Mouse (Mus musculus) lung, embryonic 14.5 days (tissue): ENCODE results near the gene Acadsb. TPM values are rescaled to one million over a fixed set of nuclear protein-coding genes. Genes with fewer than 3 reads are reported as not detected.

ENCODE experiments used
- ATAC-seq: fragments of 200-750 bp; cut with Nextera tagmentation; 2 replicates; pipeline ENCODE4 v1.8.0; 2017; ENCODE audit warnings: mild to moderate bottlenecking, moderate TSS enrichment, moderate library complexity; ENCODE audit not compliant: insufficient read depth
- DNase-seq: peaks from one replicate; pipeline ENCODE4 v3.0.0-alpha.2; 2015
- H3K27ac ChIP-seq: fragments of 300-500 bp; sonication (generic); 2 replicates; pipeline ENCODE4 v1.5.1; 2014; ENCODE audit warnings: low read depth, mild to moderate bottlenecking, moderate library complexity
- H3K27me3 ChIP-seq: fragments of 300-500 bp; sonication (generic); 2 replicates; pipeline ENCODE4 v1.6.1; 2014; ENCODE audit warnings: low read length, control low read depth; ENCODE audit not compliant: insufficient read depth
- H3K36me3 ChIP-seq: fragments of 300-500 bp; sonication (generic); 2 replicates; pipeline ENCODE4 v1.6.1; 2014; ENCODE audit warnings: control low read depth; ENCODE audit not compliant: insufficient read depth
- H3K4me1 ChIP-seq: fragments of 300-500 bp; sonication (generic); 2 replicates; pipeline ENCODE4 v1.6.1; 2014; ENCODE audit warnings: antibody characterized with exemption, control low read depth; ENCODE audit not compliant: insufficient read depth
- H3K4me2 ChIP-seq: fragments of 300-500 bp; sonication (generic); 2 replicates; pipeline ENCODE4 v1.6.1; 2014; ENCODE audit warnings: mild to moderate bottlenecking
- H3K4me3 ChIP-seq: fragments of 300-500 bp; sonication (generic); 2 replicates; pipeline ENCODE4 v1.5.1; 2014; ENCODE audit warnings: low read depth, low read length
- H3K9ac ChIP-seq: fragments of 300-500 bp; sonication (generic); 2 replicates; pipeline ENCODE4 v1.6.1; 2014
- H3K9me3 ChIP-seq: fragments of 300-500 bp; sonication (generic); 2 replicates; pipeline ENCODE4 v1.6.1; 2016; ENCODE audit warnings: low read depth, low read length, control low read depth
- CTCF ChIP-seq: IDR thresholded peaks from 2 replicates; pipeline ENCODE4 v1.5.1; 2016; ENCODE audit warnings: antibody characterized with exemption, low read depth
- WGBS: fragments of 180-500 bp; shearing (Covaris S2); extraction: QIAGEN DNeasy Blood & Tissue Kit; methylation state at CpG from one replicate; pipeline ENCODE4 v1.1.7; 2014; 5-methylcytosine and 5-hydroxymethylcytosine counted together
- polyA plus RNA-seq: library from polyadenylated mRNA; unstranded; fragments of >200 nt; fragmentation: Nextera tagmentation; extraction: Ambion mirVana; gene quantifications from 2 replicates; pipeline ENCODE4 v1.2.1, GENCODE M21; 2014

Acadsb gene
- polyA plus RNA-seq = 181 TPM in 2 replicates

- DNase-seq (peak; percentile 99), ATAC-seq (peak; percentile 97)
- Histone ChIP-seq H3K27me3 (no peaks in the 10 kb centered on the region), H3K36me3 (no peaks in the 10 kb centered on the region), H3K4me1 (no peaks in the 10 kb centered on the region), H3K27ac (peak within 1 kb of the TSS; percentile 92), H3K4me3 (peak within 1 kb of the TSS; percentile 92), H3K9ac (peak within 1 kb of the TSS; percentile 91), H3K4me2 (peak within 1 kb of the TSS; percentile 90), H3K9me3 (no peaks in the 10 kb centered on the region)
- under 1% methylated on average over 42 of the region's 42 CpGs for WGBS
- TF ChIP-seq CTCF = no peak
Observed at GRCm38 (mm10) chr7:131410416-131411058, at the start of gene Acadsb, which contains the start of gene Ikzf5. TSS of gene Acadsb (plus strand) at chr7:131410601. TSS of gene Ikzf5 (minus strand) at chr7:131410521.

DNA sequence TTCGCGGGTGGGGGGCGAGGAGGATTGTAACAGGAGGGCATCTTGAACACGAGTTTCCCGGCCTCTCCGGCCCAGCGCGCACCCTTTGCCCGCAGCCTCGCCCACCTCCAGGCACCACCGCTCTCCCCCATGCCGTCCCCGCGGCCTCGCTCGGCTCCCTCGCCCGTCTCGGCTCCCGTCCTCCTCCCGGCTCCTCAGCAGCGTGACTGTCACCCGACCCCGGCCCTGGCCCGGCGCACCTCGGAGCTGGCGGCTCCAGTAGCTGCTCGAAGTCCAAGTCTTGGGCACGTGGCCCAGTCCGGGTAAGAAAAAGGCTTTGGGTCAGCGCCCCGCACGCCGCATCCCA, 48.2 kb upstream of the Acadsb start:
- Histone ChIP-seq H3K27ac (peak overlapping the region; percentile 89), H3K4me1 (peaks cover 11% of the 10 kb centered on the region; the same call in 1 of the 2 replicates), H3K36me3 (peaks cover 28% of the 10 kb centered on the region), H3K27me3 (no peaks in the 10 kb centered on the region), H3K9me3 (no peaks in the 10 kb centered on the region), H3K9ac (peak overlapping the region; percentile 88), H3K4me3 (peak overlapping the region; percentile 92), H3K4me2 (peak overlapping the region; percentile 92)
- ATAC-seq = peak; percentile 82
- WGBS = 0% methylated on average over 35 of the region's 35 CpGs
- no peak for DNase-seq
- no peak for TF ChIP-seq CTCF

DNA sequence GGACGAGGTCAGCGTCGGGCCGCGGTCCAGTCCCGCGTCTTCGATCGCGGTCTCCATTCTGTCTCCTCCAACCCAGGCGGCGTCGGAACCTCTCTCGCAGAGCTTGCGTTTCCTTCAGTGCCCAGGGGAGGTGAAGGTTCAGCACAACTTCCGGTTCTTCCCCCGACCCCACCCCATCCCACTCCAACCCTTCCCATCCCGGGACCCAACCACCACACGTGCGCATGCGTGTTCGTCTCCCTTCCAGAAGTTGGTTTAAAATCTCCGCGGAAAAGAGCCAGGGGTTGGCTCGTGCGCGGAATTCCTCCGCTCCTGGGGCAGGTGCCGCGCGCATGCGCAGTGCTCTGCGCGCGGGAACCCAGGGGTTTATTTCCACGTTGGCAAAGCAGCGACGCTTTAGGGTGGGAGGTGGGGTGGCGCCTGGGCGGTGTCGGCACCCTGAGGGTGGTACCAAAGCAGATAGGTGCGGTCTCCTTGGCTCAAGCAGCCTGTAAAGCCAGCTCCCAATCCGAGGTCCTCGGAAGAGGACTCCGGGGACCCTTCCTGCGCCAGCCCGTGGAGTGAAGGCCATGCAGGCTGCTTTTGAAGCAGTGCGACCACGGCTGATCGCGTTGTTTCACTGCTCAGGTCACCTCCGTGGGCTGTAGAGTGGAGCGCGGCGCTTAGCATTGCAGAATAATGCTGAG, 47.6 kb upstream of the Acadsb start, which contains the start of gene 2310057M21Rik:
Gene 2310057M21Rik (minus strand): TSS at position 145 of the 686 bp plus-strand sequence.
- under 1% methylated on average over 55 of the region's 55 CpGs for WGBS
- no peak for TF ChIP-seq CTCF

DNA sequence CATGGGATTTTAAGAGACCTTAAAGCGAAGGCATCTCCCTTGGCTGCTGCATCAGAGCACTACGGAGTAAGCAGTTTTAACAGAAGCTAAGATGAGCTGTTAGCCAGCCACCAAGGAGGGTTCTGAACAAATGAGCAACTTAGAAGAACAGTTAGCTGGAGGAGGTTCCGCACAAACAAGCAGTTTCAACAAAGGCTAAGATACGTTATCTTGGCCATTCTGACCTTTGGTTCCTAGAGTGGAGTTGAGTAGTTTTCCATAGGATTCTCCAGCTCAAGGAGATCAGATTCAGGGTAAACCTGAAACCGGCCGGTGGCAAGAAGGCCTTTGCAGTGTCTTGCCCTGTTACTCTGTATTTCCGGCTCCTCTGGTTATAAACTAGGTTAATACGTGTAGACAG, 46.3 kb upstream of the Acadsb start:
- WGBS = 76% methylated on average over 8 of the region's 8 CpGs
- Histone ChIP-seq H3K27ac (no peak overlapping the region), H3K9me3 (no peaks in the 10 kb centered on the region), H3K4me1 (peaks cover 11% of the 10 kb centered on the region; the same call in 1 of the 2 replicates), H3K9ac (no peak overlapping the region), H3K4me2 (no peak overlapping the region), H3K27me3 (no peaks in the 10 kb centered on the region), H3K4me3 (no peak overlapping the region), H3K36me3 (peaks cover 11% of the 10 kb centered on the region)
- DNase-seq = no peak
- no peak for TF ChIP-seq CTCF
- no peak for ATAC-seq

More for the DNA sequence above, 47.6 kb upstream of the Acadsb start, which contains the start of gene 2310057M21Rik:
- peaks cover 11% of the 10 kb centered on the region; the same call in 1 of the 2 replicates for H3K4me1 ChIP-seq
- no peaks in the 10 kb centered on the region for H3K27me3 ChIP-seq
- peak within 1 kb of the TSS; percentile 92 for H3K4me2 ChIP-seq
- no peaks in the 10 kb centered on the region for H3K9me3 ChIP-seq
- H3K36me3 ChIP-seq = peaks cover 23% of the 10 kb centered on the region
- H3K9ac ChIP-seq = peak within 1 kb of the TSS; percentile 88
- H3K4me3 ChIP-seq = peak within 1 kb of the TSS; percentile 92
- peak; percentile 98 for ATAC-seq
- peak; percentile 99 for DNase-seq
- H3K27ac ChIP-seq = peak within 1 kb of the TSS; percentile 96

- WGBS = 4% methylated on average over 47 of the region's 47 CpGs
- H3K36me3 ChIP-seq = peaks cover 6% of the 10 kb centered on the region; the same call in 1 of the 2 replicates
- no peaks in the 10 kb centered on the region for H3K9me3 ChIP-seq
- ATAC-seq (peak; percentile 98), DNase-seq (peak; percentile 95)
- H3K4me2 ChIP-seq = peak within 1 kb of the TSS; percentile 79
- peak within 1 kb of the TSS; percentile 97 for H3K27ac ChIP-seq
- H3K4me1 ChIP-seq = no peaks in the 10 kb centered on the region; the same call in 1 of the 2 replicates
- H3K27me3 ChIP-seq = no peaks in the 10 kb centered on the region
- H3K9ac ChIP-seq = peak within 1 kb of the TSS; percentile 90
- H3K4me3 ChIP-seq = peak within 1 kb of the TSS; percentile 70
- peak; percentile 91 for TF ChIP-seq CTCF
Observed at GRCm38 (mm10) chr7:131370648-131371469, 39.5 kb upstream of the Acadsb start, which contains the start of gene Pstk. TSS of gene Pstk (plus strand) at chr7:131371141.

DNA sequence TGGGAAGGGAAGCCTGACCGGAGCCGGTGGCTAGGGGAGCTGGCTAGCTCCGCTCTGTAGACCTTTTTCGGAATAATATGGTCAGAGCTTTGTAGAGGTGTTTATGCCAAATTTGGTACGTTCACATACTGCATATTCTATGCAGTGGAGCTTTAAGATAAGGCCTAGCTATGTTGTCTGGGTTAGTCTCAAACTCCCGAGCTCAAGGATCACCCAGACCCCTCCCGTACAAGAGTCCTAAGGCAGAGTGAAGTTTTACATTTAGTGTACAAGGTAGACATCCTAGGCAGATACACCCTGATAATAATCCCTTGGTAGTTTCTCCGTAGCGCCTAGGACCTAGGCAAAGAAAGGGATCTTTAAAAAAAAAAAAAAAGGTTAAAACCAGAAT, 38.9 kb upstream of the Acadsb start:
- Histone ChIP-seq H3K27ac (peak overlapping the region; percentile 97), H3K9ac (peak overlapping the region; percentile 90), H3K4me1 (no peaks in the 10 kb centered on the region; the same call in 1 of the 2 replicates), H3K4me3 (peak overlapping the region; percentile 70), H3K36me3 (peaks cover 6% of the 10 kb centered on the region; the same call in 1 of the 2 replicates), H3K27me3 (no peaks in the 10 kb centered on the region), H3K9me3 (no peaks in the 10 kb centered on the region), H3K4me2 (peak overlapping the region; percentile 79)
- WGBS = 5% methylated on average over 9 of the region's 9 CpGs
- TF ChIP-seq CTCF = no peak
- DNase-seq (no peak), ATAC-seq (no peak; the same call in none of the 2 replicates)
